Mouse (Mus musculus): ENCODE data around the gene Abcb11. TPM values are rescaled to one million over a fixed set of nuclear protein-coding genes. Genes with fewer than 3 reads are reported as not detected.
"Not testable (repeated sequence)": the region's sequence is repeated elsewhere in the genome, so short reads cannot be mapped to it uniquely, and the experiment has no call there.

The Abcb11 gene
- polyA plus RNA-seq, 1 experiment from 2014 or later, result 0.09 TPM

- Histone ChIP-seq H3K4me1 (replicated peaks) (no peaks in the 10 kb centered on the region), H3K27me3 (ENCODE audit: insufficient read depth, poor library complexity, severe bottlenecking) (no peaks in the 10 kb centered on the region), H3K27ac (no peak overlapping the region), H3K9me3 (no peaks in the 10 kb centered on the region), H3K4me3 (no peak overlapping the region), H3K36me3 (no peaks in the 10 kb centered on the region)
- whole genome bisulfite sequencing, result 86% methylated on average over 5 of the region's 5 CpGs
- no peak for DNase-seq (ENCODE audit: low spot score)
Observed at GRCm38 (mm10) chr2:69324881-69325660, 17.3 kb downstream of the Abcb11 start.

DNA sequence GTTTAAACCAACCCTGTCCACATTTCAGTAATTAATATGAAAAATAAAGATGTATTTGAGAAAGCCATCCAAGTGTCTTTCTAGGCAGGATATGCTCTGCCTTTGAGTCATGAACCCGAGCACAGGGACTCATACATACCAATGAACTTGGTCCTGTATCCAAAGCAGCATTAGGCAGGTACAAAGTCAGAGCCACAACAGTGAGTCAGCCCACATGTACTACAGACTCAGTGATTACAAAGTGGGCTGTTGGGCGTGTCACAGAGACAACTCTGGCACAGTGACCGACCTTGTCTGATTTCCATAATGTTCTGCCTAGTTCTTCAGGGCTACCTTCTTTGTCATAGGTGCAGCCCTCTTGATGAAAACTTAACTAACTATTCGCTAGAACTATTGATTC, 19.4 kb downstream of the Abcb11 start:
- no peaks in the 10 kb centered on the region for H3K9me3 ChIP-seq
- no peak for DNase-seq (ENCODE audit: low spot score)
- no peak overlapping the region for H3K4me3 ChIP-seq
- 89% methylated on average over 4 of the region's 4 CpGs for WGBS
- H3K4me1 ChIP-seq (replicated peaks), result no peaks in the 10 kb centered on the region
- H3K27me3 ChIP-seq (ENCODE audit: insufficient read depth, poor library complexity, severe bottlenecking), result no peaks in the 10 kb centered on the region
- no peak overlapping the region for H3K27ac ChIP-seq
- no peaks in the 10 kb centered on the region for H3K36me3 ChIP-seq

- H3K4me1 ChIP-seq (replicated peaks), result no peaks in the 10 kb centered on the region
- H3K9me3 ChIP-seq, result no peaks in the 10 kb centered on the region
- no peaks in the 10 kb centered on the region for H3K27me3 ChIP-seq (ENCODE audit: insufficient read depth, poor library complexity, severe bottlenecking)
- DNase-seq (ENCODE audit: low spot score), result no peak
- H3K36me3 ChIP-seq, result no peaks in the 10 kb centered on the region
- no peak overlapping the region for H3K4me3 ChIP-seq
- WGBS, result 76% methylated on average over 5 of the region's 5 CpGs
- no peak overlapping the region for H3K27ac ChIP-seq
Observed at GRCm38 (mm10) chr2:69321457-69321856, 21.0 kb downstream of the Abcb11 start.

- no peak overlapping the region for H3K4me3 ChIP-seq
- H3K27ac ChIP-seq, result no peak overlapping the region
- H3K4me1 ChIP-seq (replicated peaks), result no peaks in the 10 kb centered on the region
- no peak for DNase-seq (ENCODE audit: low spot score)
- WGBS, result 95% methylated on average over 4 of the region's 4 CpGs
- H3K36me3 ChIP-seq, result no peaks in the 10 kb centered on the region
- H3K9me3 ChIP-seq, result 0 out of 2 replicates have a peak, but pooled peaks cover 5% of the 10 kb centered on the region
- H3K27me3 ChIP-seq (ENCODE audit: insufficient read depth, poor library complexity, severe bottlenecking), result no peaks in the 10 kb centered on the region
Observed at GRCm38 (mm10) chr2:69311337-69311736, 31.1 kb downstream of the Abcb11 start.

GRCm38 (mm10) chr2:69308136-69308535, 34.3 kb downstream of the Abcb11 start:
- H3K36me3 ChIP-seq, result no peaks in the 10 kb centered on the region
- no peak overlapping the region for H3K4me3 ChIP-seq
- H3K27me3 ChIP-seq (ENCODE audit: insufficient read depth, poor library complexity, severe bottlenecking), result no peaks in the 10 kb centered on the region
- no peak for DNase-seq (ENCODE audit: low spot score)
- H3K4me1 ChIP-seq (replicated peaks), result no peaks in the 10 kb centered on the region
- WGBS, result 73% methylated on average over 6 of the region's 6 CpGs
- H3K9me3 ChIP-seq, result 0 out of 2 replicates have a peak, but pooled peaks cover 3% of the 10 kb centered on the region
- H3K27ac ChIP-seq, result no peak overlapping the region

DNA sequence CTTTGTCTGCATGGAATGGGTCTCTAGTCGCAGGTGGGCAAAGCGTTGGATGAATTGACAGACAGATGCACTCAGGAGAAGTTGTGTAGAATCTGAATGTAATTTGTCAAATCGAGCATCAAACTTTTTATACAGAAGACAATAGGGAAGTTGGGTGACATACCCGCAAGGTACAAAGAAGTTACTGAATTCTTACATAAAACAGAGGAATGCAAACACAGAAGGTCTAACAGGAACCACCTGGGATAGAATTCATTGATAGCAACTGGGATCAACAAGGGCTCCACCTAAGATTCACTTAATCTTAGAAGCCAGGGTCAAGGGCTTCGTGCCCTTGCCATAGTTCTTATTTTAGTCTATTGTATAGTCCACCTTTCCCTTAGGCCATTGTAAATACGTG, 41.8 kb downstream of the Abcb11 start:
- 92% methylated on average over 6 of the region's 6 CpGs for WGBS
- not testable (repeated sequence) for DNase-seq (ENCODE audit: low spot score); H3K4me3 ChIP-seq; H3K27me3 ChIP-seq (ENCODE audit: insufficient read depth, poor library complexity, severe bottlenecking); H3K4me1 ChIP-seq (replicated peaks); H3K27ac ChIP-seq; H3K36me3 ChIP-seq; H3K9me3 ChIP-seq

DNA sequence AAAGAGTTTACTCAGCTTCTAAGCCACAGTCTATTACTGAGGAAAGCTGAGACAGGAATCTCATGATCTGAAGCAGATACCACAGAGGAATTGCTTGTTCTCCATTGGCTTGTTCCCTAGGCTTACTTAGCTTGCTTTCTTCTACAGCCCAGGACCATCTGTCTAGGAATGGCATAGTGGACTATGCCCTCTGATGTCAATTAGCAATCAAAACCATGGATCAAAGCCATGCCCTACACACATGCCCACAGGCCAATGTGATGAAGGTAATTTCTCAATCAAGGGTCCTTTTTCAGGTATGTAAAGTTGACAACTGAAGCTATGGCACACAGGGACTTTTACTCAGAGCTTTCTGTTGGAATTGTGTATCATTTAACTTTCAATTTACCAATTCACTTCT, 47.9 kb downstream of the Abcb11 start:
- DNase-seq (ENCODE audit: low spot score), result no peak
- H3K9me3 ChIP-seq, result no peaks in the 10 kb centered on the region; the same call in 1 of the 2 replicates
- no peak overlapping the region for H3K4me3 ChIP-seq
- H3K4me1 ChIP-seq (replicated peaks), result no peaks in the 10 kb centered on the region
- H3K27me3 ChIP-seq (ENCODE audit: insufficient read depth, poor library complexity, severe bottlenecking), result no peaks in the 10 kb centered on the region
- H3K36me3 ChIP-seq, result no peaks in the 10 kb centered on the region
- no peak overlapping the region for H3K27ac ChIP-seq

GRCm38 (mm10) chr2:69288989-69289388, 53.4 kb downstream of the Abcb11 start:
- H3K4me3 ChIP-seq, result no peak overlapping the region
- no peaks in the 10 kb centered on the region; the same call in 1 of the 2 replicates for H3K9me3 ChIP-seq
- no peaks in the 10 kb centered on the region for H3K36me3 ChIP-seq
- no peaks in the 10 kb centered on the region for H3K27me3 ChIP-seq (ENCODE audit: insufficient read depth, poor library complexity, severe bottlenecking)
- no peaks in the 10 kb centered on the region for H3K4me1 ChIP-seq (replicated peaks)
- no peak for DNase-seq (ENCODE audit: low spot score)
- 71% methylated on average over 5 of the region's 5 CpGs for WGBS
- no peak overlapping the region for H3K27ac ChIP-seq

- no peaks in the 10 kb centered on the region for H3K4me1 ChIP-seq (replicated peaks)
- no peak for DNase-seq (ENCODE audit: low spot score)
- H3K9me3 ChIP-seq, result no peaks in the 10 kb centered on the region
- H3K27me3 ChIP-seq (ENCODE audit: insufficient read depth, poor library complexity, severe bottlenecking), result no peaks in the 10 kb centered on the region
- 12% methylated on average over 1 of the region's 1 CpGs for WGBS
- no peaks in the 10 kb centered on the region for H3K36me3 ChIP-seq
- H3K4me3 ChIP-seq, result no peak overlapping the region
- no peak overlapping the region for H3K27ac ChIP-seq
Observed at GRCm38 (mm10) chr2:69275875-69276274, 66.5 kb downstream of the Abcb11 start.

GRCm38 (mm10) chr2:69264069-69264618, 78.3 kb downstream of the Abcb11 start:
- H3K27ac ChIP-seq, result no peak overlapping the region
- no peaks in the 10 kb centered on the region for H3K9me3 ChIP-seq
- no peaks in the 10 kb centered on the region for H3K27me3 ChIP-seq (ENCODE audit: insufficient read depth, poor library complexity, severe bottlenecking)
- no peaks in the 10 kb centered on the region for H3K4me1 ChIP-seq (replicated peaks)
- no peak for DNase-seq (ENCODE audit: low spot score)
- no peak overlapping the region for H3K4me3 ChIP-seq
- H3K36me3 ChIP-seq, result no peaks in the 10 kb centered on the region

DNA sequence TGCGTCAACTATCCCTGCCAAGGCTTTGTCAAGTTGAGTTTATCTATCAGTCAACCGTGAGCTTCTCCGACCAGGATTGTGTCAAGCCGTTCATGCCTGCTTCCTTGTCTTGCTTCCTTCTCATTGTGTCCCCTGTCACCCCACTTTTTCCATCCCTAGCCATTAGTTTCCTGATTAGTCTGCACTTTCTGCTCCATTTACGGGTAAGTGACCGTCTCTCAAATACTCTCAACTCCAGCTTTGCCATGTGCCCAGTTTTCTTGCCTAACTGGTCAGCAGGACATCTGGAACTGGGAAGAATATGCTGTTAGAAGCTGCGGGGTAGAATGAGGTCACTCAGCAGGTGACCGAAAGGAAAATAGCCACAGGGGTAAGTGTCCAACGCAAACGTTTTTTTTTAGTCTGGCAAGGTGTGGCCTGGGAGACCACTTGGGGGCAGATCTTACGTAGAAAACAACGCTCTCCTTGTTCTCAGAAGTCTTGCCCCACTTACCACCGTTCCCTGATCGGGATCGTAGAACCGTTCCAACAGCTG, 94.1 kb downstream of the Abcb11 start:
- DNase-seq (ENCODE audit: low spot score), result no peak
- H3K27ac ChIP-seq, result no peak overlapping the region
- no peaks in the 10 kb centered on the region for H3K9me3 ChIP-seq
- no peaks in the 10 kb centered on the region for H3K36me3 ChIP-seq
- H3K4me3 ChIP-seq, result no peak overlapping the region
- no peaks in the 10 kb centered on the region for H3K27me3 ChIP-seq (ENCODE audit: insufficient read depth, poor library complexity, severe bottlenecking)
- peaks cover 14% of the 10 kb centered on the region for H3K4me1 ChIP-seq (replicated peaks)
- WGBS, result 51% methylated on average over 16 of the region's 16 CpGs

DNA sequence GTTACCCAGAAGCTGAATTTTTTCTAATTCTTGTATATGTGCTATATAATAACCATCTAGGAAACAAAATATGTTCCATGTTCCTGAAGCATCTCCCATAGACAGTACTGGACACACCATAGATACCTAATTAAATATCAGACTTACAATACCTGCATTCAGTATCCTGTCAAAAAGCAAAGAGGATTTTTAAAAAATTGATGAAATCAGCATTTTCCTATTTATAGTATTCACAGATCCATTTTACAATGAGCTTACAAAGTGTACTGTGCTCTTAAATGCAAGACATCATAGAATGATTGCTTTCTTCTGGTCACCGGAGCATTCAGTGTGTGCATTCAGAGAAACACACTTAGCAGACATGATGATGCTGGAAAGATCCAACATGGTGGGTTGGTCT, 95.3 kb downstream of the Abcb11 start:
- Histone ChIP-seq H3K9me3 (no peaks in the 10 kb centered on the region), H3K4me3 (no peak overlapping the region), H3K27ac (no peak overlapping the region), H3K36me3 (no peaks in the 10 kb centered on the region), H3K4me1 (replicated peaks) (peaks cover 14% of the 10 kb centered on the region), H3K27me3 (ENCODE audit: insufficient read depth, poor library complexity, severe bottlenecking) (no peaks in the 10 kb centered on the region)
- WGBS, result 95% methylated on average over 1 of the region's 1 CpGs
- no peak for DNase-seq (ENCODE audit: low spot score)

- no peak overlapping the region for H3K27ac ChIP-seq
- H3K4me1 ChIP-seq (replicated peaks), result peaks cover 14% of the 10 kb centered on the region
- no peaks in the 10 kb centered on the region for H3K9me3 ChIP-seq
- no peak for DNase-seq (ENCODE audit: low spot score)
- no peaks in the 10 kb centered on the region for H3K27me3 ChIP-seq (ENCODE audit: insufficient read depth, poor library complexity, severe bottlenecking)
- no peak overlapping the region for H3K4me3 ChIP-seq
- 18% methylated on average over 2 of the region's 2 CpGs for WGBS
- no peaks in the 10 kb centered on the region for H3K36me3 ChIP-seq
Observed at GRCm38 (mm10) chr2:69244924-69245323, 97.5 kb downstream of the Abcb11 start.
